Mouse (Mus musculus) E14TG2a.4 (cell line): ENCODE measurements at regions not wholly inside any gene's neighbourhood (a gene's known extent, or its start where the extent isn't known, plus 50 kb on each side); places are given as distances from the start of the nearest gene placed in this dataset.

Source experiments
- CTCF ChIP-seq: conservative IDR thresholded peaks from 2 replicates; pipeline ENCODE4 v1.5.1; 2014; ENCODE audit warnings: low read length
- NANOG ChIP-seq: IDR thresholded peaks from 2 replicates; pipeline ENCODE4 v1.6.1; 2014; ENCODE audit warnings: borderline replicate concordance, low read length, mixed read lengths

DNA sequence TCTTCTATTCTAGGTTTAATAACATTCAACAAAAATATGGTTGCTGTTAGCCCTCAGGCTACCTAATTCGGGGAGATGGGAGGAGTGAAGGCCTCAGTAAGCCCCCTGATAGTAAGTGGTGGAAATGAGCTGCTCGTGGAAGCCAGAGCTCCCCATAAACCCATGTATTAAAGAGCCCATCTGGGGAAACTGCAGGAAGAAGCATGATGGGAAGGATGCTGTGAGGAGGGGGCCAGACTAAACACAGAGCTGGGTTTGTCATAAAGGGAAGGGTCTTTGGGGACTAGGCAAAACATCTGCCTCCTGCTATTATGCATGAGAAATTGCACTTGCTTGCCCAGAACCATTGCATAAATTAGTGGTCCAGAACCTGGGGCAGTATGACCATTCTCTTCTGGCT, 369.3 kb downstream of the Tns1 start:
- TF ChIP-seq CTCF (no peak), NANOG (no peak)
